Mouse (Mus musculus) kidney, embryonic 15.5 days (tissue): ENCODE measurements at regions not wholly inside any gene's neighbourhood (a gene's known extent, or its start where the extent isn't known, plus 50 kb on each side); places are given as distances from the start of the nearest gene placed in this dataset.
A peak's percentile ranks its signal among the peaks of the same experiment; 100 is the strongest.

Source experiments
- ATAC-seq: fragments of 200-750 bp; cut with Nextera tagmentation; replicated peaks from 2 replicates; pipeline ENCODE4 v1.8.0; 2017; ENCODE audit warnings: moderate TSS enrichment; ENCODE audit not compliant: low FRiP score
- H3K27ac ChIP-seq: fragments of 300-500 bp; sonication (generic); 2 replicates; pipeline ENCODE4 v1.5.1; 2015; ENCODE audit warnings: mild to moderate bottlenecking, inconsistent platforms
- H3K27me3 ChIP-seq: fragments of 300-500 bp; sonication (generic); 2 replicates; pipeline ENCODE4 v1.6.1; 2015; ENCODE audit warnings: inconsistent platforms
- H3K36me3 ChIP-seq: fragments of 300-500 bp; sonication (generic); 2 replicates; pipeline ENCODE4 v1.6.1; 2015; ENCODE audit warnings: inconsistent platforms
- H3K4me1 ChIP-seq: fragments of 300-500 bp; sonication (generic); 2 replicates; pipeline ENCODE4 v1.6.1; 2015; ENCODE audit warnings: inconsistent platforms
- H3K4me2 ChIP-seq: fragments of 300-500 bp; sonication (generic); 2 replicates; pipeline ENCODE4 v1.6.1; 2015; ENCODE audit warnings: moderate library complexity, mild to moderate bottlenecking, inconsistent platforms
- H3K4me3 ChIP-seq: fragments of 300-500 bp; sonication (generic); replicated peaks from 2 replicates; pipeline ENCODE4 v1.5.1; 2015; ENCODE audit warnings: mild to moderate bottlenecking, inconsistent platforms
- H3K9ac ChIP-seq: fragments of 300-500 bp; sonication (generic); 2 replicates; pipeline ENCODE4 v1.6.1; 2015; ENCODE audit warnings: mild to moderate bottlenecking, inconsistent platforms
- H3K9me3 ChIP-seq: fragments of 300-500 bp; sonication (generic); replicated peaks from 2 replicates; pipeline ENCODE4 v1.6.1; 2016; ENCODE audit warnings: inconsistent platforms
- WGBS: fragments of 180-500 bp; shearing (Covaris S2); methylation state at CpG from one replicate; pipeline ENCODE4 v1.1.7; 2015; ENCODE audit warnings: mixed read lengths; 5-methylcytosine and 5-hydroxymethylcytosine counted together

GRCm38 (mm10) chr14:67545036-67545435 is 1536.0 kb upstream of the Gulo start:
- H3K9me3 ChIP-seq: no peaks in the 10 kb centered on the region
- H3K4me3 ChIP-seq: no peak overlapping the region
- no peaks in the 10 kb centered on the region for H3K4me1 ChIP-seq
- H3K27me3 ChIP-seq: no peaks in the 10 kb centered on the region
- H3K36me3 ChIP-seq: no peaks in the 10 kb centered on the region
- WGBS: 13% methylated on average over 5 of the region's 5 CpGs
- no peak overlapping the region for H3K27ac ChIP-seq
- ATAC-seq: no peak
- no peak overlapping the region for H3K9ac ChIP-seq
- H3K4me2 ChIP-seq: no peak overlapping the region

GRCm38 (mm10) chr14:67541271-67541711 is 1532.3 kb upstream of the Gulo start:
- Histone ChIP-seq H3K27ac (no peak overlapping the region), H3K9ac (no peak overlapping the region), H3K27me3 (no peaks in the 10 kb centered on the region), H3K4me3 (no peak overlapping the region), H3K9me3 (no peaks in the 10 kb centered on the region), H3K4me2 (no peak overlapping the region), H3K4me1 (0 out of 2 replicates have a peak, but pooled peaks cover 2% of the 10 kb centered on the region), H3K36me3 (no peaks in the 10 kb centered on the region)
- WGBS: 46% methylated on average over 4 of the region's 4 CpGs
- ATAC-seq: no peak

GRCm38 (mm10) chr14:67538696-67539095 is 1529.7 kb upstream of the Gulo start:
- 73% methylated on average over 9 of the region's 9 CpGs for WGBS

GRCm38 (mm10) chr14:67536787-67537659 is 1528.0 kb upstream of the Gulo start:
- Histone ChIP-seq H3K27me3 (no peaks in the 10 kb centered on the region), H3K27ac (no peak overlapping the region), H3K4me2 (no peak overlapping the region), H3K4me1 (0 out of 2 replicates have a peak, but pooled peaks cover 2% of the 10 kb centered on the region), H3K4me3 (no peak overlapping the region), H3K9ac (no peak overlapping the region), H3K36me3 (no peaks in the 10 kb centered on the region), H3K9me3 (no peaks in the 10 kb centered on the region)
- ATAC-seq: no peak
- 49% methylated on average over 8 of the region's 8 CpGs for WGBS

More at GRCm38 (mm10) chr14:67538696-67539095, 1529.7 kb upstream of the Gulo start:
- Histone ChIP-seq H3K27ac (no peak overlapping the region), H3K9ac (no peak overlapping the region), H3K36me3 (no peaks in the 10 kb centered on the region), H3K4me3 (no peak overlapping the region), H3K4me1 (0 out of 2 replicates have a peak, but pooled peaks cover 2% of the 10 kb centered on the region), H3K4me2 (no peak overlapping the region), H3K27me3 (no peaks in the 10 kb centered on the region), H3K9me3 (no peaks in the 10 kb centered on the region)
- no peak for ATAC-seq

GRCm38 (mm10) chr14:67506729-67507395 is 1497.9 kb upstream of the Gulo start:
- H3K9me3 ChIP-seq: no peaks in the 10 kb centered on the region
- no peak overlapping the region for H3K27ac ChIP-seq
- no peak overlapping the region for H3K9ac ChIP-seq
- WGBS: 75% methylated on average over 12 of the region's 12 CpGs
- H3K4me1 ChIP-seq: no peaks in the 10 kb centered on the region
- no peaks in the 10 kb centered on the region for H3K36me3 ChIP-seq
- H3K4me3 ChIP-seq: no peak overlapping the region
- no peak overlapping the region for H3K4me2 ChIP-seq
- H3K27me3 ChIP-seq: no peaks in the 10 kb centered on the region
- no peak for ATAC-seq

GRCm38 (mm10) chr14:67492086-67492485 is 1483.1 kb upstream of the Gulo start:
- Histone ChIP-seq H3K4me1 (no peaks in the 10 kb centered on the region), H3K4me3 (no peak overlapping the region), H3K9ac (no peak overlapping the region), H3K9me3 (no peaks in the 10 kb centered on the region), H3K27me3 (no peaks in the 10 kb centered on the region), H3K4me2 (no peak overlapping the region), H3K36me3 (no peaks in the 10 kb centered on the region), H3K27ac (no peak overlapping the region)
- ATAC-seq: no peak
- WGBS: 86% methylated on average over 10 of the region's 10 CpGs

GRCm38 (mm10) chr14:67486676-67487075 is 1477.7 kb upstream of the Gulo start:
- H3K27ac ChIP-seq: no peak overlapping the region
- H3K4me1 ChIP-seq: peaks cover 13% of the 10 kb centered on the region
- no peaks in the 10 kb centered on the region for H3K27me3 ChIP-seq
- H3K36me3 ChIP-seq: no peaks in the 10 kb centered on the region
- no peak overlapping the region for H3K4me2 ChIP-seq
- no peak overlapping the region for H3K4me3 ChIP-seq
- no peak overlapping the region for H3K9ac ChIP-seq
- 20% methylated on average over 10 of the region's 10 CpGs for WGBS
- no peaks in the 10 kb centered on the region for H3K9me3 ChIP-seq
- no peak for ATAC-seq

- 72% methylated on average over 4 of the region's 4 CpGs for WGBS
- no peaks in the 10 kb centered on the region for H3K27me3 ChIP-seq
- ATAC-seq: 0 out of 2 replicates have a peak, but pooled peaks have one; percentile 18
- H3K4me1 ChIP-seq: peaks cover 13% of the 10 kb centered on the region
- no peak overlapping the region for H3K27ac ChIP-seq
- H3K4me2 ChIP-seq: no peak overlapping the region
- H3K4me3 ChIP-seq: no peak overlapping the region
- H3K9me3 ChIP-seq: no peaks in the 10 kb centered on the region
- no peaks in the 10 kb centered on the region for H3K36me3 ChIP-seq
- H3K9ac ChIP-seq: no peak overlapping the region
Observed at GRCm38 (mm10) chr14:67485449-67485800, 1476.4 kb upstream of the Gulo start.

- H3K27me3 ChIP-seq: no peaks in the 10 kb centered on the region
- peak; percentile 76 for ATAC-seq
- H3K36me3 ChIP-seq: no peaks in the 10 kb centered on the region
- WGBS: 26% methylated on average over 19 of the region's 19 CpGs
- H3K9me3 ChIP-seq: no peaks in the 10 kb centered on the region
- H3K4me2 ChIP-seq: 0 out of 2 replicates have a peak overlapping the region, but pooled peaks have one; percentile 1
- no peak overlapping the region for H3K9ac ChIP-seq
- no peak overlapping the region for H3K4me3 ChIP-seq
- peaks cover 13% of the 10 kb centered on the region for H3K4me1 ChIP-seq
- H3K27ac ChIP-seq: peak overlapping the region; percentile 46
Observed at GRCm38 (mm10) chr14:67484533-67485448, 1475.8 kb upstream of the Gulo start.
